Mouse (Mus musculus): ENCODE data around the gene Dgki.

Dgki gene

DNA sequence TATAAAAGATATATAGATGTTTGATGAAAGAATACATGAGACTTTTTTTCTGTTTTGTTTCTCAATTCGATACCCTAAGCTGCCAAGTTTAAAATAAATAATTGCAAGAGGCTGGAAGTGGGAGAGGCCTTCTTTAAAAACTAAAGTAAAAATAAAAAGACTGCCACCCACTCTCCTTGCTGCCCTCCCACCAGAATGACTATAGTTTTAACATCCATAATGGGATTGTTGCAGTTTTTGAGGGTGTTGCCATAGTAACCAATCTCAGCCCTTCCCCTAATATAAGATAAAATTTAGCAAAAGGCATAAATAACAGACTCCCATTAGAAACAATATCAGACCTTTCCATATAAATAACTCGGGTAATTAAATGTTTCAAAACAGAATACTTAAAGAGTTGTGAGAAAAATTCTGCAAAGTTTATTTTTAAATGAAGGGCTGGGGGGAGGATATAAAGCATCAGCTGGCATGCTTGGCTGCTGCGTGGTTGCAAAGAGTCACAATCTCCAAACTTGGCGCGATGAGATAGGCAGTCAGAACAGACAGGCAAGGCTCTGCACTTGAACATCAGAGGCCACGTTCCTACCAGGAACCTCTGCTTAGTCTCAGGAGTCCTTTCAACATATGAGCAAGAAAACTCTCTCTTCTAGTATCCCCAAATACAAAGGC lies 57.8 kb downstream of the Dgki start:
- DNase-seq (ENCODE audit: low read depth in 2 of 2, low spot score in 2 of 2) = no peak

DNA sequence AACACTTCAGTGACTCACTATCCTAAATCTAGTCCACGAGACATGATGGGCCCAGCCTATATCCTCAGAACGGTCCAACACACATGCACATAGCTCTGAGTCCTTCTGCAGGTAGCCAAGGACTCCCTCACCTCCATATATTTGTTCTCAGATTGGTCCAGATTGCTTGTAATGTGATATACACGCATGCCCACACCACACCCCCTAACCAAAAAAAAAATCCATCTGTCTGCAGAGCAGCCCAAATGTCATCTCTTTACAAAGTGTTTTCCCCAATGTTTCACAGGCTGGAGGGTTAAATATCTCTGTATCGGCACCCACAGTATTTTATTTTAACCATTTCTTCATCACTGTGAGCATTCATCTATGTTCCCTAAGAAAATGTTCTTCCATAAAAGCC lies 58.5 kb downstream of the Dgki start:
- no peak for DNase-seq (ENCODE audit: low read depth in 2 of 2, low spot score in 2 of 2)

DNA sequence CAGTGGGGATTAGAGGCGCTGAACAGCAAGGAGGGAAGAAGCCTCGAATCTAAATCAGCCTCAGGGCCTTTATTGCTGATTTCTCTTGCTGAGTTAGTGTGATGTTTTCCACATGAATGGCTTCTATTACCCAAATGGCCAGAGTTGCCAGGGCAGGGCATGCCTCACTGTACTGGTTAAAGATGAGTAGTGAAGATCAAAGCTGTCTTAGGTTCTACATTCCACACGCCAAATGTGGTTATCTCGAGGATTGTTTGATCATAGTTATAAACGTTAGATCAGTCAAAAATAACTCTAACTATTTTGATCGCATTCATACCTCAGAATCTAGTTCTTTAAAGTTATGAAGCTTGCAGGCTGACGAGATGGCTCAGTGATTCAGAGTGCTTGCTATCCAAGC lies 59.8 kb downstream of the Dgki start:
- no peak for DNase-seq (ENCODE audit: low read depth in 2 of 2, low spot score in 2 of 2)

DNA sequence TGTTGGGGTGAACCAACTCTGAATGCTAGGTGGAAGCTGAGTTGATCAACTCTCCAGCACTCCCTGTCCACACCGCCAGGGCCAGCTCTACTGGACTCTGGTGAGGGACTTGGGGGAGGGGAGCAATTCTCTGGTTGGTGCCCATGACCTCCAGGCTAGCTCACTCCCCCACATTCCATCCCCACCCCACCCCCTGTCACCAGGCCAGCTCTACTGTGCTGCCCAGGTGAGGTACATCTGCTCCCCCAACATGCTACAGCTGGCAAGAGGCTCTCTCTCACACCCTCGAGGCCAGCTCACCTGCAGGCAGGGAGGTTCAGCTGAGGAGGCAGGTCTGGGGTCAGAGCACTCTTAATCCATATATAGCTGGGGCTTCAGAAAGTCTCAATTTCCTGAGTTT lies 63.1 kb downstream of the Dgki start:
- DNase-seq (ENCODE audit: low read depth in 2 of 2, low spot score in 2 of 2) = no peak

DNA sequence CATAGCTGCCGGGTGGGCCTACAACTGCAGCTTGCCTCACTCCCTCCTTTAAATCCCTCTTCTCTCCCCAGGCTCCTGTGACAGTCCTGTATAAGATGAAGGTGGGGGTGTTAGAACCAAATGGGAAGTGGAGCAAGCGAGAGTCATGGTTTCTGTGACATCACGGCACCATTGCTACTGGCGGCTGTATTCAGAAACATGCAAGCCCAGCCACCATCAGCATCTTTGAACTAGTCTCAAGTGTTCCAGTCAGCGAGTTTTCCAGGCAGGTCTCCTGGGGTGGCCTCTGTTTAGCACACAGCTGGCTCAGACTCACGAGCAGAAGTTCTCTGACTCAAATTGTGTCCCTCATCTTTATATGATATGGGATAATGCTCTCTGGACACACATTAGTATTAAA lies 68.8 kb downstream of the Dgki start:
- no peak for DNase-seq (ENCODE audit: low read depth in 2 of 2, low spot score in 2 of 2)

DNA sequence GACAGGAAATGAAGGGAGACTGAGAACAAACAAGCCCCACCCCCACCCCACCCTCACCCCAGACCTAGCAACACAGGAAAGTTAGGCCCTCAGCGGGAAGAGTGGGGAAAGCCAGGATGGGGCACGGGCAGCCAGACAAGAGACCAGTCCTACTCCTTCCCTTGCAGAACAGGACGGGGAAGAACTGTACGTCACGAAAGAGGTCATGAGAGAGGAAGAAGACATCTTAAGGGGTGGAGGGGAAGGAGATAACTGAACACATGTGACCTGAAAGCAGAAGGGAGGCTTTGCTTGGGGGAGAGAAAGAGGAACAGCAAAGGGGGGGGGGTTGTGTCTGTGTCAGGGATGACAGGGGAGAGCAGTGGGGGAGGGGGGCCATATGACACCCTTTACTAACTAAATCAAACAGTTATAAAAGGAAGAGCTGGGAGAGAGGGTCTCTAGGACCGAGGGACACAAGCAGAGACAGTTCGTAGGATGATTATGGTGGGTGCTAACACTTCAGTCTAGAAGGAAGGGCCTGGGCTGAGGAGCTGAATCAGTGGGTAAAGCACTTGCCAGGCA lies 77.0 kb downstream of the Dgki start:
- DNase-seq (ENCODE audit: low read depth in 2 of 2, low spot score in 2 of 2) = no peak

DNA sequence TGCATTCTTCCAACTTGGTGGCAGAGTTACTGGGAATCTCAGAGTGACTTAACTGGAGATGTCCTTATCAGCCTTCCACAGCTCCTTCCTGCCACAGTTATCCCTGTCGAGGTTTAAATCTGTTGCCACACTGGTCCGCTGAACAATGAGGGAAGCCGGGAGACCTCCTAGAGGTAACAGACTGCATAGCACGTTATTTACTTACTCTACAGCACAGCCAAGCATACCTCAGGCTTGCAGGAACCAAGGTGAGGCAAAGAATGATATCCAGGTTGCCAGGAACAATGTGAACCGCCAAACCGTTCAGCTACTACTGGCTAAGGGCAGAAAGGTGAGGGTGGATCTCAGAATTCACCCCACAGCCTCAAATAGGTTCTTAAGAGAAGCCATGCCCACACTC lies 78.0 kb downstream of the Dgki start:
- no peak for DNase-seq (ENCODE audit: low read depth in 2 of 2, low spot score in 2 of 2)

DNA sequence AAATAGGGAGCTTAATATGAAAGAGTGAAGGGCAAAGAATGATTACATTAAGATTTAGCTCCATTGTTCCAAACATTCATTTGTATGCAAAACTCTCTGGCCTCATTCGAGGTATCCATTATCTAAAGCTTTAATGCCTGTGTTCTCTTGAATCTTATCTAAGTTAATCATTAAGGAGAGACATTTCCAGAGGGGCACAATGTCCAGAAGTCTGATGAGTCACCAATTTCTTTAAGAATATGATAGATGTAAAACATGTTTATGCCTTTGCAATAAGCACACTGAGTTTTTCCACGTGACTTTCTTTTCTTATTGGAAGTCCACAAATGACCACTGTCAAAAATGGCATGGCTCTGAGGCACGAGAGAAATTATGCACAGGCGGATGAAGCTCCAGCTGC lies 80.9 kb downstream of the Dgki start:
- no peak for DNase-seq (ENCODE audit: low read depth in 2 of 2, low spot score in 2 of 2)

DNA sequence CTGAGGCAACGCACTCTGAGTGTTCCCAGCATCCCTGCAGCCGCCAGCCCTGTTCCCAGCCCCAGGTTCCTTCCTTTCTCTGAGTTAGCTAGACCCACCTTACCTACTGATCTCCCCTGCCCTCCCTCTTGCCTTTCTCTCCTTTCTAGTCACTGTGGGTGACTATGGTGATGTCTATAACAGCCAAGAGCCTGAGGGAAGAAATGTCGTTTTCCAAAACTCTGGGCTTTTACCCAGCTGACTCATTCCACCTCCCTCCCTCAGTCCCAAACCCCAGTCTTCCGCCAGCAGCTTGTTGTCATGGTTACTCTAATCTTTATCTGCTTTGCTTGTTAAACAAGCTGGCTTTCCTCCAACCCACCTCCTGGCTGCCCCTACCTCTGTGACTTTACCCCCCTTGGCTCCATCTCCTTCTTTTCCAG lies 83.6 kb downstream of the Dgki start:
- no peak for DNase-seq (ENCODE audit: low read depth in 2 of 2, low spot score in 2 of 2)

DNA sequence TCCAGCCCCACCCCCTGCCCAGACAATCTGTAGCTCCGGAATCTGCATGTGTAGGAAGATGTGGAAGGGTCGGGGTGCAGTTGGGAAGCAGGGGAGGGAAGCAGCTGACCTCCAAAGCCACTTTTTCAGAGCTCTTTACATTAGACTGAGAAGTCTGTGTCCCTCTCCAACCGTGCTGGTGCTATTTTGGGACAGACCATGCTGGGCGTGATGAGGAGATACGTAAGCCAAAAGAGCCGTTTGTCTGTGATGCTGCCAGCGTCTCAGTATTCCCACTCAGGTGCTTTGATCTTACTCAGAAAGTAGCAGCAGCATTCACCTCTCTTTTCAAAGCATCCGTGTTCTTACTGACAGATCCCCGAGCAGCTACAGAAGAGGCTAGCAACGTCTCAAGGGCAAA lies 84.3 kb downstream of the Dgki start:
- DNase-seq (ENCODE audit: low read depth in 2 of 2, low spot score in 2 of 2) = no peak

DNA sequence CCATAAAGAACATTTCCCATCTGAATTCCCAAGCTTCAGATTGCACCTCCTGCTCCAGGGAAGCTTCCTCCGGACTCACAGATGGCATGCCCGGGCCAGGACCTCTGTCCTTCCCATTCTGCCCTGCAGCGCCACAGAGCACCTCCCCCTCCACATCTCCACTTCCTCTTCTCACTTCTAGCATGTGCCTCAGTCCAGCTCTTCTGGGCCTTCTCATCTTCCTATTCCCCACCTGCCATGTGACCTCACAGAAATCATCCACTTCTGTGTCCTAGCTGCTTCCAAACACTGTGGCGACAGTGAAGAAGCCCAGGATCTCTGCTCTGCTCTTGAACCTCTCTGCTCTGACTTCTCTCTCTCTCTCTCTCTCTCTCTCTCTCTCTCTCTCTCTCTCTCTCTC lies 87.1 kb downstream of the Dgki start:
- no peak for DNase-seq (ENCODE audit: low read depth in 2 of 2, low spot score in 2 of 2)

DNA sequence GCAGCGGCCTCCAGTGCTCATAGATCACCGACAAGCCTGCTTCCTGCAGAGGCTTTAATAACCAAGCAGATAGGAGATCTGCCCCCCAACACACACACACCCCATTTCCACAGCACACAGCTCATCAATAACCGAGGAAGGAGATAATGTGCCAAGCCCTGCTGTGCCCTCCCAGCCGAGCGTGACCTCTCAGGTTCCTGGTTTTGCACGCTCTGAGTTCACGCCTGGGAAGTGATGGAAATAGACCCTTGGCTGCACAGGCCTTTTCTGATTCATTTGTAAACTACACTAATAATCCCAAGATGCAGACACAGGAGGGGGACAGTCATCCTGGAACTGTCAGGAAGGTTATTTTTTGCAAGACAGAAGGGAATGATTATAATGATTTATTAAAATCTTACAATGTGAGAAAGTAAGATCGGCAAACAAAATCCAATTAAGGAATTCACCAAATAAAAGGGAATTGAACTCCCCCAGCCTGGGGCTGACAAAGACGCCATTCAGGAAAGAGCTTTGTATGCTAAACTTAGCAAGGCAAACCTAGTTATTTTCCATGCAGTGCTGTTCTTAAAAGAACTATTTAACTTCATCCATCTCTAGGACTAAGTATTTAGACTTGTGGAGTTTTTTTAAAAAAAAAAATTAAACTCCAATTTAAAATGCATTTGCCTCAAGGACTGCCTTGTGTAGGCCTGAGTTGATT lies 88.3 kb downstream of the Dgki start:
- DNase-seq (ENCODE audit: low read depth in 2 of 2, low spot score in 2 of 2) = no peak

DNA sequence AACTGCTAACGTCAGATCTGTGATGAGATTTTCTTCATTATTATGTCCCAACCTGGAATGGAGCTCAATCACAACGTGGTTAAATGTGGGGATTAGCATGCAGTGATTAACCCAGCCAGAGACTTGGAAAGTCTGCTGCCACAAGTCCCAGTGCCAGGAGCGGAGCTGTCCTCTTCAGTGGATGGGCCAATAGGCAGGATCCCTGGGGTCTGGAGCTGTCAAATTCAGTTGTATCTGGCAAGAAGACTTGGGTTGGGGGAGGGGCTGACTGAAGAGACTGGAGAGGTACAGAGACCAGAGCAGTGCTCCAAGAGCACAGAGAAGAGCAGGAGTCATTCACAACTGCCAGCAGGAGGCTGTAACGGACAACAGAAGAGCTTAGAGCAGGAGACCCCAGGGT lies 97.1 kb downstream of the Dgki start:
- no peak for DNase-seq (ENCODE audit: low read depth in 2 of 2, low spot score in 2 of 2)

DNA sequence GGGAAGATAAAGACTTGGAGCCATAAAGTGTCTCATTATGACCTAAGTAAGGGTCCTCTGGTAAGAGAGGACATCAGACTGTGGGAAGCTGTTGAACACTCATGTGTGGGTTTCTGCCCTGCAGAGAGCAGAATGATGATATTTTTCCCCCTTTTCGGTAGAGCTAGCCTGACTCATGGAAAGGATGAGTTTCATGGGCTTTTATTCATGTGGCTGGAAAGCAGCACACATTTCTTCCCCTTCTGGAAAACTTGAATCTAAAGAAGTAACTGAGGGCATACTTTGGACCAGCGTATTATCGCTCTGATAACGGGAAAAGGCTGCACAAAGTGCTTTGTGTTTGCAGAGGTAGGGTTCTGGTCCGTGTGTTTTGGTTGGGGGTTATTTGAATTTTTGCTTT lies 99.1 kb downstream of the Dgki start:
- DNase-seq (ENCODE audit: low read depth in 2 of 2, low spot score in 2 of 2) = no peak

DNA sequence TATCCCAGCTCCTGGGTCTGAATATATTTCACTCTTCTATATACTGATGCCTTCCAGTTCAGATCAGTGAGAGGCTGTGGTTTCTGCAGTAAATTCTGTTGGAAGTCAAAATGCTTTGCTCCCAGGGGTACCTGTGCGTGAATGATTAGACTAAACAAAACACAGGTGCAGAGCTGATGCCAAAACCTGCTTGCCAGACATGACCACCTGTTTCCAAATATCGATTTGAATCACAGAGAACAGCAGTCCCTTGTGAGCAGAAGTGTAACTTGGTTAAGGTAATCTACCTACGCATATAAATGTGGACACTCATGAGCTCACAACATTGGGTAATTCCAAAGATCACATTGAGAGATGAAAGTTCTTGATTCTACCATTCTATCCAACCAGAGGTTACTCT lies 100.5 kb downstream of the Dgki start:
- no peak for DNase-seq (ENCODE audit: low read depth in 2 of 2, low spot score in 2 of 2)

DNA sequence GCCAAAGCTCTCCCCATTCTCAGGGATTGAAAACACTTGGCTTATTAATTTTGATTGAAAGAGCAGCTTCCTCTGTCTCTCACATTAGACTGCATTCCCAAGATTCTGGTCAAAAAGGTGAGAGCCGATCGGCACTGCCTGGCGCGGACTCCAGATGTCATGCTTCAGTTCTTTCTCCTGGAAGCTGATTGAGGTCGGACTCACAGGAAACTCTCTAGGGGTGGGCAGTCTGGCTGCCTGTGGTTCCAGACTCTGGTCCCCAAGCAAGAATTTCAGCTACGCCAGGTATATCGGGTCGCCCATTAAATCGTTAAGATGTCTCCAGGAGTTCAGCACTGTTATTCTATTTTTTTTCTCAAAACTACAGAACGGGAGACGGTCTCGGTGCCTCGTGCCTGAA lies 102.2 kb downstream of the Dgki start:
- DNase-seq (ENCODE audit: low read depth in 2 of 2, low spot score in 2 of 2) = no peak

DNA sequence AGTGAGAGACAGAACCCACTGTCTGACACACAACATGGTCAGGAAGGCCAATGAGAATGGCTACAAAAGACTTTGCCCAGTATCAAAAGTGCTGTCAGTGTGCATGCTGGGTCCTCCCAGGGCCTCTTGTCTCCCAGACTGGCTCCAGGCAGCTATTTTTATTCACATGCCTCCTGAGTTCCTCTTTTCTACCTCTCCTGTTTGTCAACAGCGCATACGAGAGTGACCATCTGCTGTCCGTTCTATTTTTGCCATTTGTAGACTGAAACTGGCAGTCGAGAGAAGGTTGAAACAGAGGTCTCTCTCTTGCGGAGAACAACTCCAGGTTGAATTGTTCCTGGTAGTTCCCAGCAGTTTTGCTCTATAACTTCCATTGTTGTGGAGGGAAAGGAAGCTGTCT lies 103.1 kb downstream of the Dgki start:
- DNase-seq (ENCODE audit: low read depth in 2 of 2, low spot score in 2 of 2) = no peak

DNA sequence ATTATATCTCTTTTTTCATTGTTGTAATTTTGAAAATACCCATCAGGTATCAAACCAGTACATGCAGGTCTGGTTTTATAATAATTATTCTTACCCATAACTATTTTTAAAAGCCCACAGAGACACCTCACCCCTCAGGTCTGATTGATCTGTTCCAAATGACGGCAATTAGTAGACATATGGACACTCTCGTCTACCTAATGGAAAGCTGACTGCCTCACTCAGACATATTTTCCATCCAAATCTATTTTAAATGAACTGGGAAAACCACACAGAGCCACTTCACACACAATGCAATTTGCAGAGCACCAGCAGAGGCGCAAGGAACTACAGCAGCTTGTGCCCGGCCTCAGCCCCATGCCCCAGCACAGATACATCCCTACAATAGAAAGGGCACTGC lies 104.2 kb downstream of the Dgki start:
- DNase-seq (ENCODE audit: low read depth in 2 of 2, low spot score in 2 of 2) = no peak

DNA sequence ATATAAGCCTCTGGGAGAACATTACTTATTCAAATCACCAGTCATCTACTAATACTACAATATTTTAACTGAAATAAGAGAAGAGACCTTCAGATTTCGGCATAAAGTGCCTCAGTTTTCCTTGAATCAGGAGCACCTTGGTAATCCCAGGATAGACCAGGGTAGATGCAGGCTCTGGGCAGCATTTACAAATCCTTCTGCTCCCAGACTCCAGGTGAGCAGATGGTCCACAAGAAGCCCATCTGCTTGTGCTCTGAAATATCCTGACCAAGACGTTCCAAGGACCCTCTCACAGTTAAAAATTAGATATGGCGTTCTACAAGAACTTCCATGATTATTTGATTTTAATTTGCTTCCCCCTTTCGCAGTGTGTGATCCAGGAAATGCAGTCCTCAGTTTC lies 118.0 kb downstream of the Dgki start:
- DNase-seq (ENCODE audit: low read depth in 2 of 2, low spot score in 2 of 2) = no peak

DNA sequence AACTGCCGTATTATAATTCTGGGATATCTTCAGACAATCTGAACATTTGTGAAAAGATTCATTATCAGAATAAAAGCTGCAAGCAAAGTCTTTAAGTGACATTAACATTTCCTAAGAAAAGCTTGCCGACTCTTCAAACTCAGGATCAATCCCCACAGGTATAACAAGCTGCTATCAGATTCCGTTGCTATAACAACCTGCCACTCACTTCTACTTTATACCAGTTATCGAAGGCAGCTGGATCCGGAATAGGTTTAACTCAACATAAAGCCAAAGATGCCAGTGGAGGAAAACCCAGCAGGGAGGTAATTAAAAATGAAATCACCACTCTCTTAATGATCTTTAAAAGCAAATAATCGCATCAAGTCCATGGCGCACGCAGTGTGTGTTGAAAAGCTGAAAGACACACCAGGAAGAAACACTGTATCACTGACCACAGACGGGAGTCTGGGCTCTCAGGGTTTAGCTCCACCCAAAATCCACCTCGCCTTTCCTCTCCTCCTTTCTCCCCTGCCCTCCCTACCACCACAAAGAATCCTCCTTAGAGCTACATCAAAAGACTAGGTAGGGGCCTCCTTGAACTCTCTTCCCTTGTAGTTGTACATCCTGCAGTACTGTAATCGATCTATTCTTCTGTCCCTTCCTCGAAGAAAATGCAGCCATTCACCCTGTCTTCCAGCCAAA lies 128.7 kb downstream of the Dgki start:
- no peak for DNase-seq (ENCODE audit: low read depth in 2 of 2, low spot score in 2 of 2)

DNA sequence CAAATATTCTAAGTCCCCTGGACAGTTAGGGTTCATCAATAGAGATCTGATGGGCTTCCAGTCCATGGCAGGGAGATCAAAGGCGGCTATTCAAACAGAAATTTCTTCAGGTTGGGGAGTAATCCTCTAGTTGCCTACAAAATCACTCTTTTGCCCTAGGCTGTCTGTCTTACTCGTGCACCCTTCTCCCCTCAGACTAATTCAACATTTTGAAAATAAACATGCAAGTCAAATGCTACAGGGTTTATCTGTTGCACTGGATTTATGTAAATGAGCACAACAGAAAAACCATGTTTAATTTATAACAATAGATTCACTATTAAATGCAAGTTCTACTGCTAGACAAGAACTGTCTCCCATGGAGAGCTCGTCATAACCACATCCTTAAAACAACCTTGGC lies 141.1 kb downstream of the Dgki start:
- DNase-seq (ENCODE audit: low read depth in 2 of 2, low spot score in 2 of 2) = no peak

DNA sequence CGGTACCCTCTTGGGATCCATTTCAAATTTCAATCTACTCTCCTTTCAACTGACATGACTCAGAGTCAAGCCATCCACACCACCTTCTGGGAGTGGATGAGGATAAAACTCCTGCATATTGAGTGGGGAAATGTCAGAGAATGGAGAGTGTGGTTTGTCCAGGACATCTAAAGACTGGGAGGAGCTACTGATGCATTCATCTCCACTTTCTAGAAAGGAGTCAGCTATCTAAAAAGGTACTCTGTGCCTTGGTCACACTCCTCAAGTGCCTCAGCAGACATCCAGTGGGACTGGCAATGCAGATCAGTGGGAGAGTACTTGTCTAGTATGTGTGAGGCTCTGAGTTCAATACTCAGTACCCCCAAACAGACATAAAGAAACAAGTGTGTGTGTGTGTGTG lies 145.9 kb downstream of the Dgki start:
- DNase-seq (ENCODE audit: low read depth in 2 of 2, low spot score in 2 of 2) = no peak

Data from CD8-positive naive resting alpha-beta T cell, adult 2 months (primary cell).